Mouse (Mus musculus) thymus, adult 2 months (tissue): ENCODE results near the gene Scn4b. TPM values are rescaled to one million over a fixed set of nuclear protein-coding genes. Genes with fewer than 3 reads are reported as not detected.

ENCODE experiments used
- DNase-seq: peaks from one replicate; pipeline ENCODE4 v3.0.0; 2021
- H3K27ac ChIP-seq: fragments of 200-500 bp; 2 replicates; pipeline ENCODE4 v1.5.1; 2012; ENCODE audit warnings: low read length, control low read depth; ENCODE audit not compliant: control insufficient read depth, insufficient read depth
- H3K27me3 ChIP-seq: fragments of 200-500 bp; 2 replicates; pipeline ENCODE4 v1.6.1; 2012; ENCODE audit warnings: mild to moderate bottlenecking, low read length, moderate library complexity, mixed read lengths; ENCODE audit not compliant: control insufficient read depth, insufficient read depth
- H3K36me3 ChIP-seq: fragments of 200-500 bp; 2 replicates; pipeline ENCODE4 v1.6.1; 2012; ENCODE audit warnings: mild to moderate bottlenecking, low read length, moderate library complexity; ENCODE audit not compliant: control insufficient read depth, insufficient read depth
- H3K4me1 ChIP-seq: fragments of 200-500 bp; replicated peaks from 2 replicates; pipeline ENCODE4 v1.6.1; 2012; ENCODE audit warnings: low read length; ENCODE audit not compliant: control insufficient read depth, insufficient read depth
- H3K4me3 ChIP-seq: fragments of 200-500 bp; 2 replicates; pipeline ENCODE4 v1.5.1; 2012; ENCODE audit warnings: mild to moderate bottlenecking, low read length, control low read depth, moderate library complexity; ENCODE audit not compliant: control insufficient read depth, insufficient read depth
- CTCF ChIP-seq: fragments of 200-500 bp; IDR thresholded peaks from 2 replicates; pipeline ENCODE4 v1.5.1; 2012; ENCODE audit warnings: mild to moderate bottlenecking, control low read depth, low read length, moderate library complexity, borderline replicate concordance; ENCODE audit not compliant: control insufficient read depth, poor library complexity, insufficient read depth; ENCODE audit errors: extremely low read depth
- POLR2A ChIP-seq: fragments of 200-500 bp; IDR thresholded peaks from 2 replicates; pipeline ENCODE4 v1.6.1; 2012; ENCODE audit warnings: mild to moderate bottlenecking, low read length, control low read depth, moderate library complexity; ENCODE audit not compliant: control insufficient read depth, poor library complexity, insufficient read depth; ENCODE audit errors: extremely low read depth
- WGBS: fragments of 180-500 bp; shearing (Covaris S2); methylation state at CpG from one replicate; pipeline ENCODE4 v1.1.7; 2018; 5-methylcytosine and 5-hydroxymethylcytosine counted together
- polyA plus RNA-seq: library from polyadenylated mRNA; depleted of rRNA; stranded (reverse); fragments of >200 nt; gene quantifications from 2 replicates; pipeline ENCODE4 v1.2.3, GENCODE M21; 2012; rRNA removed

Scn4b gene
- polyA plus RNA-seq, 1 experiment: 26.2 TPM

- no peak for TF ChIP-seq CTCF
- TF ChIP-seq POLR2A: no peak
- 95% methylated on average over 5 of the region's 5 CpGs for WGBS
- Histone ChIP-seq H3K4me1 (peaks cover 59% of the 10 kb centered on the region), H3K27ac (no peak overlapping the region), H3K27me3 (no peaks in the 10 kb centered on the region), H3K4me3 (no peak overlapping the region), H3K36me3 (no peaks in the 10 kb centered on the region)
- DNase-seq: no peak
These were observed 63.2 kb downstream of the Scn4b start for GRCm38 (mm10) chr9:45201319-45201947.

DNA sequence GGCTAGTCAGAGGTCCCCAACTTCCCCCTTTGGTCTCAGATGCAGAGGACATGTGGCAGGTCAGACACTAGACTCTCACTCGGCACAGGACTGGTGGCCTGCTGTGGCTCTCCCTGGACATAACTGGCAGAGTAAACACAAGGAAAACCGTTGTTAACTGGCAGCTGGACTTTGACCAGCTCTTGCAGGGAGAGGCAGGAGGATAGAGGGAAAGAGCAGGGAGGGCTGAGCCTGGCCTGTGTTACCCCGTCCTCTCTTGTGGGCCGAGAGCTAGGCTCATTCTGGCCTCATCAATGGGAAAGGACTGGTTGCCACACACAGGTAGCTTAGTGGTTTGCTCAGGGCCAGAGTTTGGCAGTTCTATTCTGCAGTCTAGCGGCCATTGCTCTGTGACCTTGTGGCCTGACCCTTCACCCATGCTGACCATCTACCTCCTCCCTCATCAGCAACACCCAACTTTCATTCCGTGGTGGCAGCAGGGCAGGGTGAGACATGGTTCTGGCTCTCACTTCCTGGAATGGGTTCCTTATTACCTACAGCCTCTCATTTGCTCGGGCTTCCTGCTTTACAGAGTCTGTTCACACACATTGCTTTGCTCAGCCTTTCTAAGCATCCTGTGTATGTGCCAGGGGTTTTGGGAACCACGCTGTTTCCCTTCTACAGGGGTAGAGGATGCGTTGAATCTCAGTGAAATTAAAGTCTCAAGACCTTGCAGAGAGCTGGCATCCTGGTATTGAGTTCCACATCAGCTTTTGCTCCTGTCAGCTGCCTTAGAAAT lies 64.0 kb downstream of the Scn4b start:
- 60% methylated on average over 9 of the region's 9 CpGs for WGBS
- Histone ChIP-seq H3K27me3 (no peaks in the 10 kb centered on the region), H3K36me3 (no peaks in the 10 kb centered on the region), H3K27ac (no peak overlapping the region; the same call in 1 of the 2 replicates), H3K4me1 (peaks cover 56% of the 10 kb centered on the region), H3K4me3 (no peak overlapping the region)
- DNase-seq: no peak
- TF ChIP-seq POLR2A: no peak
- TF ChIP-seq CTCF: no peak

Other genes with a start within 250 kb of the Scn4b start
- gene Atp5l, start 217.7 kb upstream of the Scn4b start, polyA plus RNA-seq: 159 and 250 TPM in 2 replicates
- 23.0 and 23.7 TPM in 2 replicates for gene Ube4a, start 172.8 kb upstream of the Scn4b start, polyA plus RNA-seq
- gene Cd3g, start 158.0 kb upstream of the Scn4b start, polyA plus RNA-seq: 183 and 216 TPM in 2 replicates
- 214 and 262 TPM in 2 replicates for gene Cd3d, start 156.6 kb upstream of the Scn4b start, polyA plus RNA-seq
- 343 and 451 TPM in 2 replicates for gene Cd3e, start 128.8 kb upstream of the Scn4b start, polyA plus RNA-seq
- gene Mpzl2, start 98.6 kb upstream of the Scn4b start, polyA plus RNA-seq: 10.1 and 11.6 TPM in 2 replicates
- gene Mpzl3, start 83.2 kb upstream of the Scn4b start, polyA plus RNA-seq: 5.3 and 7.3 TPM in 2 replicates
- 2.5 and 3.5 TPM in 2 replicates for gene Jaml, start 59.2 kb upstream of the Scn4b start, polyA plus RNA-seq
- gene Scn2b, start 20.6 kb upstream of the Scn4b start, polyA plus RNA-seq: 5.2 and 9.8 TPM in 2 replicates
- 1.7 and 4.5 TPM in 2 replicates for gene BC049352, start 43.6 kb downstream of the Scn4b start, polyA plus RNA-seq
- 7.4 and 16.1 TPM in 2 replicates for gene Tmprss4, start 65.7 kb downstream of the Scn4b start, polyA plus RNA-seq
- gene Il10ra, start 130.8 kb downstream of the Scn4b start, polyA plus RNA-seq: 23.9 and 36.8 TPM in 2 replicates
- 0.62 and 1.2 TPM in 2 replicates for gene Tmprss13, start 180.7 kb downstream of the Scn4b start, polyA plus RNA-seq
- 5.4 and 8.9 TPM in 2 replicates for gene Fxyd6, start 231.8 kb downstream of the Scn4b start, polyA plus RNA-seq